Mouse (Mus musculus) megakaryocyte progenitor cell, adult 5-6 weeks (primary cell): Measurements from ENCODE around the gene S100a14. TPM values are rescaled to one million over a fixed set of nuclear protein-coding genes. Genes with fewer than 3 reads are reported as not detected.

Experiments
- ATAC-seq: replicated peaks from 2 replicates; pipeline ENCODE4 v1.8.0; 2016; ENCODE audit warnings: mild to moderate bottlenecking, moderate TSS enrichment, inconsistent platforms; ENCODE audit not compliant: poor library complexity
- total RNA-seq, 2 experiments: library from RNA; stranded (forward) in 1 of 2; stranded (reverse) in 1 of 2; fragments of 157-497, 149-512 nt in 1 of 2; fragments of 200-1000 nt in 1 of 2; gene quantifications; 2 replicates each; pipeline versions ENCODE4 v1.2.3 to v1.2.4; 2015 to 2017

Gene S100a14
- total RNA-seq (2015) (not detected in 2 replicates), total RNA-seq (2017) (0.33 TPM in 1 of 2 replicates, not detected in the other)

- ATAC-seq = peak; percentile 84
Measured at GRCm38 (mm10) chr3:90526580-90526979, at the start of gene S100a14. TSS of gene S100a14 (plus strand) at chr3:90526856.

- no peak for ATAC-seq
Measured at GRCm38 (mm10) chr3:90486998-90487397, 39.7 kb upstream of the S100a14 start.

GRCm38 (mm10) chr3:90488576-90488975 lies 38.1 kb upstream of the S100a14 start:
- ATAC-seq = no peak

GRCm38 (mm10) chr3:90490696-90491256 lies 35.9 kb upstream of the S100a14 start, which contains the start of gene Snapin:
TSS of gene Snapin (minus strand) at chr3:90491033.
- peak; percentile 98 for ATAC-seq

GRCm38 (mm10) chr3:90491350-90491749 lies 35.3 kb upstream of the S100a14 start:
- ATAC-seq = peak; percentile 21; the same call in 1 of the 2 replicates

- no peak for ATAC-seq
Measured at GRCm38 (mm10) chr3:90493831-90494540, 32.7 kb upstream of the S100a14 start.

- no peak for ATAC-seq
Measured at GRCm38 (mm10) chr3:90495850-90496525, 30.7 kb upstream of the S100a14 start.

- no peak for ATAC-seq
Measured at GRCm38 (mm10) chr3:90497597-90497996, 29.1 kb upstream of the S100a14 start.

GRCm38 (mm10) chr3:90503444-90503843 lies 23.2 kb upstream of the S100a14 start:
- no peak for ATAC-seq

- ATAC-seq = no peak
Measured at GRCm38 (mm10) chr3:90505216-90505615, 21.4 kb upstream of the S100a14 start.

- ATAC-seq = no peak
Measured at GRCm38 (mm10) chr3:90506362-90506761, 20.3 kb upstream of the S100a14 start.

- no peak for ATAC-seq
Measured at GRCm38 (mm10) chr3:90508287-90508949, 18.2 kb upstream of the S100a14 start.

GRCm38 (mm10) chr3:90508950-90509746 lies 17.5 kb upstream of the S100a14 start, which contains the start of gene Chtop:
TSS of gene Chtop (minus strand) at chr3:90509498.
- ATAC-seq = peak; percentile 80

- ATAC-seq = no peak
Measured at GRCm38 (mm10) chr3:90509747-90510123, 16.9 kb upstream of the S100a14 start.

- ATAC-seq = no peak
Measured at GRCm38 (mm10) chr3:90512276-90512675, 14.4 kb upstream of the S100a14 start.

- no peak for ATAC-seq
Measured at GRCm38 (mm10) chr3:90512948-90513642, 13.6 kb upstream of the S100a14 start.

GRCm38 (mm10) chr3:90513796-90514590 lies 12.7 kb upstream of the S100a14 start, which contains the start of the genes S100a1 and S100a13:
TSS of gene S100a1 (minus strand) at chr3:90514392.
TSS of gene S100a13 (plus strand) at chr3:90514435.
- peak; percentile 71 for ATAC-seq

GRCm38 (mm10) chr3:90514691-90515090 lies 12.0 kb upstream of the S100a14 start:
- ATAC-seq = peak; percentile 78

- no peak for ATAC-seq
Measured at GRCm38 (mm10) chr3:90515242-90515641, 11.4 kb upstream of the S100a14 start.
